Mouse (Mus musculus): ENCODE measurements around the gene Tnnt3. TPM values are rescaled to one million over a fixed set of nuclear protein-coding genes. Genes with fewer than 3 reads are reported as not detected.

Tnnt3 gene
- polyA plus RNA-seq, 1 experiment, result 2.2 TPM

DNA sequence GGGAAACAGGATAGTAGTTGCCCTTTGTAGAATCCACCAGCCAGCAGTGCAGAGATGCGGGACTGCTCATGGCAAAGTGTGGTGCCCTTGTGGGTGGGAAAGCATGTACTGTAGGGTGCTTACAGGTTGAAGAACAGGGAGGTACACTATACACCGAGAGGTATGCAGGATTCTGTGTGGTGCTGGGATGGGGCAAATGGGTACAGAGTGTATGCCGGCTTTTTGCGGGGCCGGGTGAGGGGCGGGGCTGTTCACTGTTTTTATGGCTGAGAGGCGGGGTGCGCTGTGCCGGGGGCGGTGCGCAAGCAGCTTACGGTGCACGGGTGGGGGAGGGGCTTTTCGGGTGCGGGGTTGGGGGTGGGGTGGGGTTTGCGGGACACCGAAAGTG lies 34.0 kb downstream of the Tnnt3 start, which contains the start of gene Mrpl23:
Gene Mrpl23, plus strand, starts transcription at position 16 of the 388 bp plus-strand sequence.
- no peak for DNase-seq
- WGBS, result 4% methylated on average over 17 of the region's 17 CpGs
- Histone ChIP-seq H3K27me3 (ENCODE audit: control insufficient read depth, insufficient read depth, low read length) (no peaks in the 10 kb centered on the region), H3K4me3 (ENCODE audit: control insufficient read depth, insufficient read depth, low read length) (peak within 1 kb of the TSS; percentile 82), H3K27ac (ENCODE audit: control insufficient read depth, insufficient read depth, low read length) (no peak within 1 kb of the TSS), H3K4me1 (replicated peaks; ENCODE audit: control insufficient read depth, insufficient read depth, low read length) (peaks cover 14% of the 10 kb centered on the region), H3K36me3 (ENCODE audit: control insufficient read depth, insufficient read depth, low read length) (no peaks in the 10 kb centered on the region)
- TF ChIP-seq CTCF (IDR thresholded peaks at IDR 0.05; ENCODE audit: borderline replicate concordance, control insufficient read depth, extremely low read depth, insufficient read depth, low read length, poor library complexity) (no peak), POLR2A (IDR thresholded peaks at IDR 0.05; ENCODE audit: control insufficient read depth, extremely low read depth, insufficient read depth, low read length, poor library complexity) (no peak)

DNA sequence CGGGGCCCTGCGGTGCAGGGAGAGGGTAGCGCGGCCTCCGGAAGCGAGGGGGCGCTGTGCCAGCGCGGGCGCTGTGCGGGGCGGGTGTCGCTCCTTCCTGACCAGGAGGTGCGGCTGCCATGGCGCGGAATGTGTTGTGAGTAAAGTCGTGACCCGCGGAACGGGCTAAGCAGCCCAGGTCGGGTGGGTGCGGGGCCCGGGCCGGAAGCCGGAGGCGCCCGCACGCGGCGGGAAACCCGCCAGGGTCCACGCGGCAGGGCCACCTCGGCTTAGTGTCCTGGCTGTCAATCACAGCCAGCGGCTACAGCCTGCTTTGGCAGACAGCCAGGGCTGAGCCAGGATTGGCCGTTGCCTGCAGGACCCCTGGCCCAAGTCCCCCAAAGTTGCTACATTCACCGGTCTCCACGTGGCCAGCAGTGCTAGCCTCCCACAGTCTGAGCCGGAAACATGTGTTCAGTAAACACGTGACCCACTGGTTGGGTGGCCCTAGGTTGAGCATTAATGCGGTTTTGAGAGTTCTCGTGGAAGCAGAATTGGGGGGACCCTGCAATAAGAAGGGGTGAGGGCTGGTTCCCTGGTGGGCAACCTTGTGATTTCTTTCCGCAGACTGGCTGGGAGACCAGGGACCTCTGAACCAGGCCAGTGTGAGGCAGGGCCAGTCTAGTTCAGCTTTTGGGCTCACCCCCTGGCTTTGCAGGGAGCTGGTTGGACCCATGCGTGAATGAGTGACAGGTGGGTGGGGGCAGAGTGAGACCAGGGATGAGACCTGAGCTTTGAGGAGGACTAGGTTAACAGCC lies 34.6 kb downstream of the Tnnt3 start:
- under 1% methylated on average over 37 of the region's 44 CpGs for WGBS
- DNase-seq, result peak; percentile 81

DNA sequence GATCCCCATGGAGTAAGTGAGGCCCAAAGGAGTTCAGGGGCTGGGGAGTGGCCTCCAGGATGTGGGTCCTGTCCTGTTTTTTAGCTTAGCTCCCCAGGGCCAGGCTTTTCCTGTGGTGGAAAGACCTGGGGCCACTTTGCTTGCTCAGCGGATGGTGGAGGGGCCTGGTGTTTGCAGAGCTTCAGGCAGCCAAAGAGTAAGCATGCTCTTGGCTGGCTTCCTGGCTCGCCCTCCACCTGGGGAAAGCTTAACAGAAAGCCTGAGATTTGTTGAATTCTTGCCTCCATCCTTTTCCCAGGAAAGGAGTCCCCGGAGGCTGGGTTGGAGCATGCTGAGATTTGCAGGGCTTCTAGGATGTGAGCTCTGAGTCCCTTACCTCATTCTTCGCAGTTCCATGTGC lies 36.5 kb downstream of the Tnnt3 start:
- H3K36me3 ChIP-seq (ENCODE audit: control insufficient read depth, insufficient read depth, low read length), result no peaks in the 10 kb centered on the region
- peaks cover 18% of the 10 kb centered on the region for H3K4me1 ChIP-seq (replicated peaks; ENCODE audit: control insufficient read depth, insufficient read depth, low read length)
- no peak overlapping the region for H3K4me3 ChIP-seq (ENCODE audit: control insufficient read depth, insufficient read depth, low read length)
- no peak for TF ChIP-seq CTCF (IDR thresholded peaks at IDR 0.05; ENCODE audit: borderline replicate concordance, control insufficient read depth, extremely low read depth, insufficient read depth, low read length, poor library complexity)
- no peak for TF ChIP-seq POLR2A (IDR thresholded peaks at IDR 0.05; ENCODE audit: control insufficient read depth, extremely low read depth, insufficient read depth, low read length, poor library complexity)
- 92% methylated on average over 4 of the region's 4 CpGs for WGBS
- H3K27me3 ChIP-seq (ENCODE audit: control insufficient read depth, insufficient read depth, low read length), result no peaks in the 10 kb centered on the region
- no peak for DNase-seq
- no peak overlapping the region for H3K27ac ChIP-seq (ENCODE audit: control insufficient read depth, insufficient read depth, low read length)

More for the DNA sequence above, 34.6 kb downstream of the Tnnt3 start:
- 0 out of 2 replicates have a peak, but pooled peaks have one; percentile 45 for TF ChIP-seq POLR2A (IDR thresholded peaks at IDR 0.05; ENCODE audit: control insufficient read depth, extremely low read depth, insufficient read depth, low read length, poor library complexity)
- TF ChIP-seq CTCF (IDR thresholded peaks at IDR 0.05; ENCODE audit: borderline replicate concordance, control insufficient read depth, extremely low read depth, insufficient read depth, low read length, poor library complexity), result peak; percentile 92; the same call in 1 of the 2 replicates
- no peaks in the 10 kb centered on the region for H3K36me3 ChIP-seq (ENCODE audit: control insufficient read depth, insufficient read depth, low read length)
- no peak overlapping the region for H3K27ac ChIP-seq (ENCODE audit: control insufficient read depth, insufficient read depth, low read length)
- H3K4me1 ChIP-seq (replicated peaks; ENCODE audit: control insufficient read depth, insufficient read depth, low read length), result peaks cover 16% of the 10 kb centered on the region
- peak overlapping the region; percentile 82 for H3K4me3 ChIP-seq (ENCODE audit: control insufficient read depth, insufficient read depth, low read length)
- no peaks in the 10 kb centered on the region for H3K27me3 ChIP-seq (ENCODE audit: control insufficient read depth, insufficient read depth, low read length)

DNA sequence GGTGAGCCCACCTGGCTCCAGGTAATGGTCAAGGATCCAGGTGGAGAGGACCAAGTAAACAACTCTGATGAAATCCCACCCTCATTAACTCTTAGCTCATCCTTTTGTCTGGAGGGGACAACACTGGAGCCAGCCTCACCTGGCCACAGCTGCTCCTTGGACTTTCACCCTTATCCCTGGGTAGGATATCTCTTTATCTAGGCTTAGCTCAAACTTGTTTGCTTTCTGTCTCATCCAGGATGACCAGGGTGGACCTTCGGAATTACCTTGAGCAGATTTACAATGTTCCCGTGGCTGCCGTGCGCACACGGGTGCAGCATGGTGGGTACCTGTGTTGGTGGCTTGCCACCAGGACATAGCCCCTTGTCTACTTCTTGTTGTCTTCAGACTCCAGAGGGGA lies 37.2 kb downstream of the Tnnt3 start:
- no peak for DNase-seq
- Histone ChIP-seq H3K27ac (ENCODE audit: control insufficient read depth, insufficient read depth, low read length) (no peak overlapping the region), H3K27me3 (ENCODE audit: control insufficient read depth, insufficient read depth, low read length) (no peaks in the 10 kb centered on the region), H3K36me3 (ENCODE audit: control insufficient read depth, insufficient read depth, low read length) (peaks cover 3% of the 10 kb centered on the region), H3K4me1 (replicated peaks; ENCODE audit: control insufficient read depth, insufficient read depth, low read length) (peaks cover 18% of the 10 kb centered on the region), H3K4me3 (ENCODE audit: control insufficient read depth, insufficient read depth, low read length) (no peak overlapping the region)
- over 99% methylated on average over 5 of the region's 5 CpGs for WGBS
- TF ChIP-seq CTCF (IDR thresholded peaks at IDR 0.05; ENCODE audit: borderline replicate concordance, control insufficient read depth, extremely low read depth, insufficient read depth, low read length, poor library complexity) (no peak), POLR2A (IDR thresholded peaks at IDR 0.05; ENCODE audit: control insufficient read depth, extremely low read depth, insufficient read depth, low read length, poor library complexity) (no peak)

DNA sequence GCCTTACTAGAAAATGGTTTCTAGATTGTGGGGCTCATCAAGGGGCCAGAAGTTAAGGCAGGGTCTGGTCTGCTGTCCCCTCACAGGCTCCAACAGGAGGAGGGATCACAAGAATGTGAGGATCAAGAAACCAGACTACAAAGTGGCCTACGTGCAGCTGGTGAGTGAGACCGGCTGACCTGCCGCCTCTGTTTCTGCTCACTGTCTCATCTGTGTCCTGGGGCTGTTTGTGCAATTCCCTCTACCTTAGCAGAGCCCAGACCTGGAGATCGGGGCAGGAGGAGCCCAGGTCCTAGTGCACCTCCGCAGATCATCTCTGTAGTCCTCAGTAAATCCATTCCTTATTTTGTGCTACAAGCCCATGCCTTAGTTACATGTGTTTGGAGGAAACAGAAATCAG lies 38.5 kb downstream of the Tnnt3 start:
- Histone ChIP-seq H3K36me3 (ENCODE audit: control insufficient read depth, insufficient read depth, low read length) (peaks cover 8% of the 10 kb centered on the region), H3K27me3 (ENCODE audit: control insufficient read depth, insufficient read depth, low read length) (no peaks in the 10 kb centered on the region), H3K4me3 (ENCODE audit: control insufficient read depth, insufficient read depth, low read length) (no peak overlapping the region), H3K4me1 (replicated peaks; ENCODE audit: control insufficient read depth, insufficient read depth, low read length) (peaks cover 18% of the 10 kb centered on the region), H3K27ac (ENCODE audit: control insufficient read depth, insufficient read depth, low read length) (no peak overlapping the region)
- DNase-seq, result no peak
- TF ChIP-seq CTCF (IDR thresholded peaks at IDR 0.05; ENCODE audit: borderline replicate concordance, control insufficient read depth, extremely low read depth, insufficient read depth, low read length, poor library complexity) (no peak), POLR2A (IDR thresholded peaks at IDR 0.05; ENCODE audit: control insufficient read depth, extremely low read depth, insufficient read depth, low read length, poor library complexity) (no peak)
- 91% methylated on average over 5 of the region's 5 CpGs for WGBS

DNA sequence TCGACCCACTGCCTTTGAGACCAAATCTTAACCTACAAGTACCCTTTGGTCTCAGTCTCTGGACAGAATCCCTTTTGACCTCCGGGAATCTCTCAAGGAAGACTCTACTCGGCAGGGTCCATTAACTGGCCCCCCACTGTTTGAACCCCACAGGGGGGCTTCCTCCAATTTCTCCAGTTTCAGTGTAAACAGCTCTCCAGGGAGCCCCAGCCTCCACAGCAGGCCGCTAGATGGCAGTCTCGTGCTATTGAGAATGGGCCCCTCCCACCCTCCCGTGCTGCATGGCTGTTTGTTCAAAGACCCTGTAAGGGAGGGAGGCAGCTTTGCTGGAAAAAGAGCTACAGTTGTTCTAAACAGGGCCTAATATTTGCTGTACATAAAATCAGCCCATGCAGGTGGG lies 39.2 kb downstream of the Tnnt3 start:
- Histone ChIP-seq H3K27ac (ENCODE audit: control insufficient read depth, insufficient read depth, low read length) (no peak overlapping the region), H3K36me3 (ENCODE audit: control insufficient read depth, insufficient read depth, low read length) (peaks cover 8% of the 10 kb centered on the region), H3K27me3 (ENCODE audit: control insufficient read depth, insufficient read depth, low read length) (no peaks in the 10 kb centered on the region), H3K4me1 (replicated peaks; ENCODE audit: control insufficient read depth, insufficient read depth, low read length) (peaks cover 13% of the 10 kb centered on the region), H3K4me3 (ENCODE audit: control insufficient read depth, insufficient read depth, low read length) (no peak overlapping the region)
- DNase-seq, result peak; percentile 70
- WGBS, result 21% methylated on average over 6 of the region's 6 CpGs
- no peak for TF ChIP-seq POLR2A (IDR thresholded peaks at IDR 0.05; ENCODE audit: control insufficient read depth, extremely low read depth, insufficient read depth, low read length, poor library complexity)
- TF ChIP-seq CTCF (IDR thresholded peaks at IDR 0.05; ENCODE audit: borderline replicate concordance, control insufficient read depth, extremely low read depth, insufficient read depth, low read length, poor library complexity), result peak; percentile 51; the same call in 1 of the 2 replicates

Data from thymus, adult 2 months (tissue).